Mouse (Mus musculus): ENCODE results near the gene Dhx33. TPM values are rescaled to one million over a fixed set of nuclear protein-coding genes. Genes with fewer than 3 reads are reported as not detected.

Dhx33 gene
- polyA plus RNA-seq, 1 experiment = 14.9 TPM

GRCm38 (mm10) chr11:71017051-71017450, 12.8 kb upstream of the Dhx33 start:
- H3K27me3 ChIP-seq (ENCODE audit: control insufficient read depth, insufficient read depth, insufficient read length) = no peaks in the 10 kb centered on the region
- H3K4me3 ChIP-seq (ENCODE audit: insufficient read depth, poor library complexity, severe bottlenecking) = no peak overlapping the region
- TF ChIP-seq CTCF (IDR thresholded peaks at IDR 0.05; ENCODE audit: control insufficient read depth, insufficient read depth, insufficient read length) (no peak), FOSL1 (IDR thresholded peaks at IDR 0.05; ENCODE audit: insufficient read depth, low read length, poor library complexity, severe bottlenecking) (no peak), MYOD1 (IDR thresholded peaks at IDR 0.05; ENCODE audit: control insufficient read depth, insufficient read length, low read depth) (no peak)
- H3K79me2 ChIP-seq (ENCODE audit: control insufficient read depth, insufficient read depth) = peaks cover 77% of the 10 kb centered on the region
- H3ac ChIP-seq (ENCODE audit: control insufficient read depth, insufficient read length, low read depth) = no peak overlapping the region
- peaks cover 46% of the 10 kb centered on the region for H3K36me3 ChIP-seq (ENCODE audit: control insufficient read depth, insufficient read depth)
- peaks cover 56% of the 10 kb centered on the region for H3K79me3 ChIP-seq (ENCODE audit: low read depth)

- peaks cover 22% of the 10 kb centered on the region for H3K79me3 ChIP-seq (ENCODE audit: low read depth)
- no peak overlapping the region for H3K4me3 ChIP-seq (ENCODE audit: insufficient read depth, poor library complexity, severe bottlenecking)
- no peak overlapping the region for H3ac ChIP-seq (ENCODE audit: control insufficient read depth, insufficient read length, low read depth)
- peaks cover 67% of the 10 kb centered on the region for H3K36me3 ChIP-seq (ENCODE audit: control insufficient read depth, insufficient read depth)
- no peaks in the 10 kb centered on the region for H3K27me3 ChIP-seq (ENCODE audit: control insufficient read depth, insufficient read depth, insufficient read length)
- TF ChIP-seq FOSL1 (IDR thresholded peaks at IDR 0.05; ENCODE audit: insufficient read depth, low read length, poor library complexity, severe bottlenecking) (no peak), CTCF (IDR thresholded peaks at IDR 0.05; ENCODE audit: control insufficient read depth, insufficient read depth, insufficient read length) (no peak), MYOD1 (IDR thresholded peaks at IDR 0.05; ENCODE audit: control insufficient read depth, insufficient read length, low read depth) (no peak), USF1 (IDR thresholded peaks at IDR 0.05; ENCODE audit: low read depth) (no peak), MYOG (IDR thresholded peaks at IDR 0.05; ENCODE audit: control insufficient read depth, extremely low read depth, insufficient read length) (no peak), CEBPB (IDR thresholded peaks at IDR 0.05; ENCODE audit: low read depth) (no peak)
- H3K79me2 ChIP-seq (ENCODE audit: control insufficient read depth, insufficient read depth) = peaks cover 38% of the 10 kb centered on the region
Measured at GRCm38 (mm10) chr11:71012743-71013142, 8.5 kb upstream of the Dhx33 start.

- peaks cover 53% of the 10 kb centered on the region for H3K36me3 ChIP-seq (ENCODE audit: control insufficient read depth, insufficient read depth)
- peaks cover 6% of the 10 kb centered on the region for H3K79me3 ChIP-seq (ENCODE audit: low read depth)
- no peak overlapping the region for H3K4me3 ChIP-seq (ENCODE audit: insufficient read depth, poor library complexity, severe bottlenecking)
- TF ChIP-seq CEBPB (IDR thresholded peaks at IDR 0.05; ENCODE audit: low read depth) (no peak), MYOG (IDR thresholded peaks at IDR 0.05; ENCODE audit: control insufficient read depth, extremely low read depth, insufficient read length) (no peak), FOSL1 (IDR thresholded peaks at IDR 0.05; ENCODE audit: insufficient read depth, low read length, poor library complexity, severe bottlenecking) (no peak), CTCF (IDR thresholded peaks at IDR 0.05; ENCODE audit: control insufficient read depth, insufficient read depth, insufficient read length) (no peak), USF1 (IDR thresholded peaks at IDR 0.05; ENCODE audit: low read depth) (no peak), MAX (IDR thresholded peaks at IDR 0.05) (no peak)
- H3K79me2 ChIP-seq (ENCODE audit: control insufficient read depth, insufficient read depth) = peaks cover 9% of the 10 kb centered on the region
- no peak overlapping the region for H3ac ChIP-seq (ENCODE audit: control insufficient read depth, insufficient read length, low read depth)
- H3K27me3 ChIP-seq (ENCODE audit: control insufficient read depth, insufficient read depth, insufficient read length) = no peaks in the 10 kb centered on the region
Measured at GRCm38 (mm10) chr11:71008321-71008720, 4.1 kb upstream of the Dhx33 start.

- peaks cover 14% of the 10 kb centered on the region for H3K79me2 ChIP-seq (ENCODE audit: control insufficient read depth, insufficient read depth)
- H3K4me3 ChIP-seq (ENCODE audit: insufficient read depth, poor library complexity, severe bottlenecking) = no peak overlapping the region
- no peak overlapping the region for H3ac ChIP-seq (ENCODE audit: control insufficient read depth, insufficient read length, low read depth)
- TF ChIP-seq FOSL1 (IDR thresholded peaks at IDR 0.05; ENCODE audit: insufficient read depth, low read length, poor library complexity, severe bottlenecking) (no peak), USF1 (IDR thresholded peaks at IDR 0.05; ENCODE audit: low read depth) (no peak), MYOD1 (IDR thresholded peaks at IDR 0.05; ENCODE audit: control insufficient read depth, insufficient read length, low read depth) (no peak)
- H3K79me3 ChIP-seq (ENCODE audit: low read depth) = peaks cover 11% of the 10 kb centered on the region
- no peaks in the 10 kb centered on the region for H3K27me3 ChIP-seq (ENCODE audit: control insufficient read depth, insufficient read depth, insufficient read length)
- peaks cover 49% of the 10 kb centered on the region for H3K36me3 ChIP-seq (ENCODE audit: control insufficient read depth, insufficient read depth)
Measured at GRCm38 (mm10) chr11:71007831-71008230, 3.6 kb upstream of the Dhx33 start.

GRCm38 (mm10) chr11:71007026-71007425, 2.8 kb upstream of the Dhx33 start:
- Histone ChIP-seq H3K36me3 (ENCODE audit: control insufficient read depth, insufficient read depth) (peaks cover 45% of the 10 kb centered on the region), H3K79me3 (ENCODE audit: low read depth) (peaks cover 19% of the 10 kb centered on the region), H3K27me3 (ENCODE audit: control insufficient read depth, insufficient read depth, insufficient read length) (no peaks in the 10 kb centered on the region), H3ac (ENCODE audit: control insufficient read depth, insufficient read length, low read depth) (no peak overlapping the region), H3K4me3 (ENCODE audit: insufficient read depth, poor library complexity, severe bottlenecking) (no peak overlapping the region), H3K79me2 (ENCODE audit: control insufficient read depth, insufficient read depth) (peaks cover 22% of the 10 kb centered on the region)
- TF ChIP-seq USF1 (IDR thresholded peaks at IDR 0.05; ENCODE audit: low read depth) = no peak
- TF ChIP-seq MAX (IDR thresholded peaks at IDR 0.05) = no peak
- no peak for TF ChIP-seq MYOD1 (IDR thresholded peaks at IDR 0.05; ENCODE audit: control insufficient read depth, insufficient read length, low read depth)

- Histone ChIP-seq H3K79me3 (ENCODE audit: low read depth) (peaks cover 34% of the 10 kb centered on the region), H3K79me2 (ENCODE audit: control insufficient read depth, insufficient read depth) (peaks cover 42% of the 10 kb centered on the region), H3ac (ENCODE audit: control insufficient read depth, insufficient read length, low read depth) (no peak overlapping the region), H3K4me3 (ENCODE audit: insufficient read depth, poor library complexity, severe bottlenecking) (no peak overlapping the region), H3K27me3 (ENCODE audit: control insufficient read depth, insufficient read depth, insufficient read length) (no peaks in the 10 kb centered on the region), H3K36me3 (ENCODE audit: control insufficient read depth, insufficient read depth) (peaks cover 39% of the 10 kb centered on the region)
- no peak for TF ChIP-seq USF1 (IDR thresholded peaks at IDR 0.05; ENCODE audit: low read depth)
- TF ChIP-seq FOSL1 (IDR thresholded peaks at IDR 0.05; ENCODE audit: insufficient read depth, low read length, poor library complexity, severe bottlenecking) = no peak
- no peak for TF ChIP-seq CEBPB (IDR thresholded peaks at IDR 0.05; ENCODE audit: low read depth)
- no peak for TF ChIP-seq CTCF (IDR thresholded peaks at IDR 0.05; ENCODE audit: control insufficient read depth, insufficient read depth, insufficient read length)
- TF ChIP-seq MAX (IDR thresholded peaks at IDR 0.05) = no peak
- TF ChIP-seq MYOD1 (IDR thresholded peaks at IDR 0.05; ENCODE audit: control insufficient read depth, insufficient read length, low read depth) = no peak
- no peak for TF ChIP-seq MYOG (IDR thresholded peaks at IDR 0.05; ENCODE audit: control insufficient read depth, extremely low read depth, insufficient read length)
Measured at GRCm38 (mm10) chr11:71005046-71005445, 809 bp upstream of the Dhx33 start.
